Mouse (Mus musculus) kidney, embryonic 16.5 days (tissue): ENCODE results near the gene Fam53b. TPM values are rescaled to one million over a fixed set of nuclear protein-coding genes. Genes with fewer than 3 reads are reported as not detected.

Experiments used
- ATAC-seq: fragments of 200-750 bp; cut with Nextera tagmentation; 2 replicates; pipeline ENCODE4 v1.8.0; 2017; ENCODE audit warnings: moderate TSS enrichment; ENCODE audit not compliant: low FRiP score, low TSS enrichment
- H3K27ac ChIP-seq: fragments of 300-500 bp; sonication (generic); 2 replicates; pipeline ENCODE4 v1.5.1; 2014; ENCODE audit warnings: low read length
- H3K27me3 ChIP-seq: fragments of 300-500 bp; sonication (generic); 2 replicates; pipeline ENCODE4 v1.6.1; 2014; ENCODE audit warnings: low read length, control low read depth, mixed read lengths; ENCODE audit not compliant: insufficient read depth
- H3K36me3 ChIP-seq: fragments of 300-500 bp; sonication (generic); 2 replicates; pipeline ENCODE4 v1.6.1; 2014; ENCODE audit warnings: low read length, control low read depth, mixed read lengths; ENCODE audit not compliant: insufficient read depth
- H3K4me1 ChIP-seq: fragments of 300-500 bp; sonication (generic); 2 replicates; pipeline ENCODE4 v1.6.1; 2014; ENCODE audit warnings: low read length, control low read depth, mixed read lengths; ENCODE audit not compliant: insufficient read depth
- H3K4me2 ChIP-seq: fragments of 300-500 bp; sonication (generic); replicated peaks from 2 replicates; pipeline ENCODE4 v1.6.1; 2014; ENCODE audit warnings: low read depth, low read length
- H3K4me3 ChIP-seq: fragments of 300-500 bp; sonication (generic); 2 replicates; pipeline ENCODE4 v1.5.1; 2014; ENCODE audit warnings: mild to moderate bottlenecking, low read length
- H3K9ac ChIP-seq: fragments of 300-500 bp; sonication (generic); replicated peaks from 2 replicates; pipeline ENCODE4 v1.6.1; 2014; ENCODE audit warnings: low read length
- H3K9me3 ChIP-seq: fragments of 300-500 bp; sonication (generic); 2 replicates; pipeline ENCODE4 v1.6.1; 2016; ENCODE audit warnings: low read length, control low read depth
- WGBS: fragments of 180-500 bp; shearing (Covaris S2); extraction: QIAGEN DNeasy Blood & Tissue Kit; methylation state at CpG from one replicate; pipeline ENCODE4 v1.1.7; 2014; 5-methylcytosine and 5-hydroxymethylcytosine counted together
- polyA plus RNA-seq: library from polyadenylated mRNA; unstranded; fragments of >200 nt; fragmentation: Nextera tagmentation; extraction: Ambion mirVana; gene quantifications from 2 replicates; pipeline ENCODE4 v1.2.1, GENCODE M21; 2015

Gene Fam53b
- polyA plus RNA-seq, 1 experiment from 2014 or later, result 22.5 TPM

DNA sequence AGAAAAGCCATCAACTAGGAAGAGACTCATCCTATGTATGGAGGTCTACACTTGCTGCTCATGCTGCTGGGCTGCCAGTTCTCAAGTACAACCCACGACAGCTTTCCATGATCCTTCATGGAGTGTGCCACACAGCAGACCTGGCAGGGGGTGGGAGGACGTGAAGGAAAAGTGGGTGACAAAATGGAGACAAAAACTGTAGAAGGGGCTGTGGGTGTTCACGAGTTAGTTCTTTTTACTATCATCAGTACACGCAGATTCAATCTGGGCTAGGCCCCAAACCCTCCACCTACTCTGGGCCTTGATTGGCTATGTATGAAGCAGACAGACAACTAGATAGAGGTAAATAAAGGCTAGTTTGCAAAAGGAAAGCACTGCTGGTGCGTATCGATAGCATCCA is 50.3 kb downstream of the Fam53b start:
- Histone ChIP-seq H3K27me3 (no peaks in the 10 kb centered on the region), H3K27ac (no peak overlapping the region), H3K9me3 (no peaks in the 10 kb centered on the region), H3K4me1 (peaks cover 10% of the 10 kb centered on the region), H3K4me3 (no peak overlapping the region), H3K4me2 (no peak overlapping the region), H3K9ac (no peak overlapping the region), H3K36me3 (peaks cover 16% of the 10 kb centered on the region; the same call in 1 of the 2 replicates)
- WGBS, result 92% methylated on average over 6 of the region's 6 CpGs
- no peak for ATAC-seq

- H3K4me1 ChIP-seq, result no peaks in the 10 kb centered on the region; the same call in 1 of the 2 replicates
- WGBS, result 91% methylated on average over 2 of the region's 2 CpGs
- no peak overlapping the region for H3K9ac ChIP-seq
- H3K27ac ChIP-seq, result no peak overlapping the region
- no peaks in the 10 kb centered on the region for H3K27me3 ChIP-seq
- no peak overlapping the region for H3K4me3 ChIP-seq
- no peak for ATAC-seq
- H3K9me3 ChIP-seq, result no peaks in the 10 kb centered on the region
- no peak overlapping the region for H3K4me2 ChIP-seq
- peaks cover 16% of the 10 kb centered on the region; the same call in 1 of the 2 replicates for H3K36me3 ChIP-seq
These were observed 52.3 kb downstream of the Fam53b start for GRCm38 (mm10) chr7:132761409-132761808.

GRCm38 (mm10) chr7:132760589-132761180 is 53.0 kb downstream of the Fam53b start:
- 92% methylated on average over 6 of the region's 6 CpGs for WGBS
- H3K36me3 ChIP-seq, result peaks cover 16% of the 10 kb centered on the region; the same call in 1 of the 2 replicates
- no peak overlapping the region for H3K4me3 ChIP-seq
- no peak overlapping the region for H3K4me2 ChIP-seq
- no peaks in the 10 kb centered on the region for H3K27me3 ChIP-seq
- no peak for ATAC-seq
- H3K4me1 ChIP-seq, result no peaks in the 10 kb centered on the region; the same call in 1 of the 2 replicates
- no peaks in the 10 kb centered on the region for H3K9me3 ChIP-seq
- H3K9ac ChIP-seq, result no peak overlapping the region
- no peak overlapping the region for H3K27ac ChIP-seq

DNA sequence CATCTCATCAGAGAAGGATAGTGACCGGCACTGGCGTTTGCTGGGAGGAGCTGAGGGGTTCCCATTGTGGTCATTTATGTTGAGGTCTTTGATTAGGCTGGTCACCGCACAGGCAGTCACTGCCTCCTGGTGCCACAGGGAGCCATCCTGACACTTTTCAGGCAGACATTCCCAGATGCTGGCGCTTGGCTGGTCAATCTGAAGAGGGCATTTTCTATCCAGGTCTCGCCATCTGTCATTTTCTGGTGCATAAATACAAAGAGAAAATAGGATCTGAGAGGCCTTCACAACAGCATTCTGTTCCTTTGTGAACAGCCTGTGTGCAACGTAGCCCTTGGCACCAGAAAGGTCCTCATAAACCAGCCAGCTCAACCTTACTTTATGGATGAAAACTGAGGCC is 53.8 kb downstream of the Fam53b start:
- WGBS, result 96% methylated on average over 6 of the region's 6 CpGs
- no peaks in the 10 kb centered on the region for H3K27me3 ChIP-seq
- H3K36me3 ChIP-seq, result peaks cover 16% of the 10 kb centered on the region; the same call in 1 of the 2 replicates
- ATAC-seq, result no peak
- H3K4me1 ChIP-seq, result no peaks in the 10 kb centered on the region; the same call in 1 of the 2 replicates
- no peak overlapping the region for H3K4me3 ChIP-seq
- H3K27ac ChIP-seq, result no peak overlapping the region
- no peak overlapping the region for H3K4me2 ChIP-seq
- no peaks in the 10 kb centered on the region for H3K9me3 ChIP-seq
- H3K9ac ChIP-seq, result no peak overlapping the region

GRCm38 (mm10) chr7:132759405-132759891 is 54.2 kb downstream of the Fam53b start:
- no peaks in the 10 kb centered on the region for H3K9me3 ChIP-seq
- WGBS, result 91% methylated on average over 22 of the region's 22 CpGs
- H3K36me3 ChIP-seq, result peaks cover 16% of the 10 kb centered on the region; the same call in 1 of the 2 replicates
- H3K4me2 ChIP-seq, result no peak overlapping the region
- no peak overlapping the region for H3K4me3 ChIP-seq
- peak; percentile 19; the same call in 1 of the 2 replicates for ATAC-seq
- H3K9ac ChIP-seq, result no peak overlapping the region
- no peak overlapping the region for H3K27ac ChIP-seq
- H3K27me3 ChIP-seq, result no peaks in the 10 kb centered on the region
- H3K4me1 ChIP-seq, result peaks cover 4% of the 10 kb centered on the region

GRCm38 (mm10) chr7:132758875-132759274 is 54.8 kb downstream of the Fam53b start:
- 62% methylated on average over 5 of the region's 5 CpGs for WGBS
- H3K9me3 ChIP-seq, result no peaks in the 10 kb centered on the region
- ATAC-seq, result no peak
- no peak overlapping the region for H3K4me2 ChIP-seq
- no peak overlapping the region for H3K4me3 ChIP-seq
- H3K27me3 ChIP-seq, result no peaks in the 10 kb centered on the region
- peaks cover 16% of the 10 kb centered on the region; the same call in 1 of the 2 replicates for H3K36me3 ChIP-seq
- H3K4me1 ChIP-seq, result peaks cover 10% of the 10 kb centered on the region
- H3K9ac ChIP-seq, result no peak overlapping the region
- H3K27ac ChIP-seq, result no peak overlapping the region

- no peak for ATAC-seq
- no peak overlapping the region for H3K9ac ChIP-seq
- WGBS, result 88% methylated on average over 5 of the region's 5 CpGs
- H3K9me3 ChIP-seq, result no peaks in the 10 kb centered on the region
- H3K4me1 ChIP-seq, result peaks cover 15% of the 10 kb centered on the region
- no peak overlapping the region for H3K4me3 ChIP-seq
- no peak overlapping the region for H3K27ac ChIP-seq
- no peak overlapping the region for H3K4me2 ChIP-seq
- H3K36me3 ChIP-seq, result peaks cover 16% of the 10 kb centered on the region; the same call in 1 of the 2 replicates
- no peaks in the 10 kb centered on the region for H3K27me3 ChIP-seq
These were observed 57.4 kb downstream of the Fam53b start for GRCm38 (mm10) chr7:132756325-132756724.

- peaks cover 15% of the 10 kb centered on the region for H3K4me1 ChIP-seq
- ATAC-seq, result no peak
- 36% methylated on average over 3 of the region's 3 CpGs for WGBS
These were observed 59.3 kb downstream of the Fam53b start for GRCm38 (mm10) chr7:132754389-132754750.

GRCm38 (mm10) chr7:132753518-132754388 is 59.9 kb downstream of the Fam53b start:
- Histone ChIP-seq H3K4me3 (no peak overlapping the region), H3K4me1 (peaks cover 15% of the 10 kb centered on the region), H3K9ac (no peak overlapping the region), H3K36me3 (peaks cover 2% of the 10 kb centered on the region; the same call in 1 of the 2 replicates), H3K9me3 (no peaks in the 10 kb centered on the region), H3K4me2 (no peak overlapping the region), H3K27ac (peak overlapping the region; percentile 27), H3K27me3 (no peaks in the 10 kb centered on the region)
- WGBS, result 56% methylated on average over 4 of the region's 4 CpGs
- ATAC-seq, result no peak

More at GRCm38 (mm10) chr7:132754389-132754750, 59.3 kb downstream of the Fam53b start:
- Histone ChIP-seq H3K4me2 (no peak overlapping the region), H3K27ac (peak overlapping the region; percentile 27), H3K4me3 (no peak overlapping the region), H3K9ac (no peak overlapping the region), H3K36me3 (peaks cover 8% of the 10 kb centered on the region; the same call in 1 of the 2 replicates), H3K27me3 (no peaks in the 10 kb centered on the region), H3K9me3 (no peaks in the 10 kb centered on the region)
